Mouse (Mus musculus): ENCODE measurements at regions not wholly inside any gene's neighbourhood (a gene's known extent, or its start where the extent isn't known, plus 50 kb on each side); places are given as distances from the start of the nearest gene placed in this dataset.

GRCm38 (mm10) chr9:24833766-24834165 is 59.7 kb upstream of the Tbx20 start:
- Histone ChIP-seq H3K27me3 (0 out of 2 replicates have a peak, but pooled peaks cover 5% of the 10 kb centered on the region), H3K4me2 (no peak overlapping the region), H3K4me1 (no peaks in the 10 kb centered on the region), H3K27ac (no peak overlapping the region), H3K9ac (no peak overlapping the region), H3K36me3 (no peaks in the 10 kb centered on the region), H3K4me3 (no peak overlapping the region), H3K9me3 (no peaks in the 10 kb centered on the region)
- ATAC-seq (ENCODE audit: insufficient number of reproducible peaks, insufficient read depth, low FRiP score, low TSS enrichment, low read depth): no peak
- 45% methylated on average over 7 of the region's 7 CpGs for WGBS

- 79% methylated on average over 7 of the region's 7 CpGs for WGBS
- Histone ChIP-seq H3K4me2 (no peak overlapping the region), H3K27me3 (no peaks in the 10 kb centered on the region), H3K9ac (no peak overlapping the region), H3K27ac (no peak overlapping the region), H3K4me1 (no peaks in the 10 kb centered on the region), H3K4me3 (no peak overlapping the region), H3K9me3 (no peaks in the 10 kb centered on the region), H3K36me3 (no peaks in the 10 kb centered on the region)
- no peak for ATAC-seq (ENCODE audit: insufficient number of reproducible peaks, insufficient read depth, low FRiP score, low TSS enrichment, low read depth)
Observed at GRCm38 (mm10) chr9:24848210-24848609, 74.1 kb upstream of the Tbx20 start.

- Histone ChIP-seq H3K4me3 (no peak overlapping the region), H3K4me1 (no peaks in the 10 kb centered on the region), H3K4me2 (no peak overlapping the region), H3K9me3 (no peaks in the 10 kb centered on the region), H3K27ac (no peak overlapping the region), H3K9ac (no peak overlapping the region), H3K36me3 (no peaks in the 10 kb centered on the region), H3K27me3 (no peaks in the 10 kb centered on the region)
- WGBS: 76% methylated on average over 2 of the region's 2 CpGs
- no peak for ATAC-seq (ENCODE audit: insufficient number of reproducible peaks, insufficient read depth, low FRiP score, low TSS enrichment, low read depth)
Observed at GRCm38 (mm10) chr9:24859459-24859858, 85.4 kb upstream of the Tbx20 start.

GRCm38 (mm10) chr9:24866390-24867173 is 92.5 kb upstream of the Tbx20 start:
- 49% methylated on average over 4 of the region's 4 CpGs for WGBS
- no peak overlapping the region for H3K4me2 ChIP-seq
- no peak overlapping the region for H3K4me3 ChIP-seq
- H3K9me3 ChIP-seq: no peaks in the 10 kb centered on the region
- H3K27me3 ChIP-seq: no peaks in the 10 kb centered on the region
- H3K4me1 ChIP-seq: no peaks in the 10 kb centered on the region
- no peaks in the 10 kb centered on the region for H3K36me3 ChIP-seq
- ATAC-seq (ENCODE audit: insufficient number of reproducible peaks, insufficient read depth, low FRiP score, low TSS enrichment, low read depth): no peak
- no peak overlapping the region for H3K27ac ChIP-seq
- no peak overlapping the region for H3K9ac ChIP-seq

GRCm38 (mm10) chr9:24868746-24869145 is 94.6 kb upstream of the Tbx20 start:
- Histone ChIP-seq H3K4me1 (no peaks in the 10 kb centered on the region), H3K4me3 (no peak overlapping the region), H3K4me2 (no peak overlapping the region), H3K9me3 (no peaks in the 10 kb centered on the region), H3K36me3 (no peaks in the 10 kb centered on the region), H3K27ac (no peak overlapping the region), H3K9ac (no peak overlapping the region), H3K27me3 (no peaks in the 10 kb centered on the region)
- no peak for ATAC-seq (ENCODE audit: insufficient number of reproducible peaks, insufficient read depth, low FRiP score, low TSS enrichment, low read depth)
- WGBS: 91% methylated on average over 1 of the region's 1 CpGs

- no peak overlapping the region for H3K4me2 ChIP-seq
- H3K36me3 ChIP-seq: no peaks in the 10 kb centered on the region
- ATAC-seq (ENCODE audit: insufficient number of reproducible peaks, insufficient read depth, low FRiP score, low TSS enrichment, low read depth): no peak
- 75% methylated on average over 13 of the region's 13 CpGs for WGBS
- H3K27ac ChIP-seq: no peak overlapping the region
- no peak overlapping the region for H3K9ac ChIP-seq
- no peaks in the 10 kb centered on the region for H3K4me1 ChIP-seq
- H3K9me3 ChIP-seq: no peaks in the 10 kb centered on the region
- H3K27me3 ChIP-seq: no peaks in the 10 kb centered on the region; the same call in 1 of the 2 replicates
- H3K4me3 ChIP-seq: no peak overlapping the region
Observed at GRCm38 (mm10) chr9:24874434-24875143, 100.5 kb upstream of the Tbx20 start.

- Histone ChIP-seq H3K4me1 (peaks cover under 1% of the 10 kb centered on the region; the same call in 1 of the 2 replicates), H3K4me3 (no peak overlapping the region), H3K9ac (no peak overlapping the region), H3K36me3 (no peaks in the 10 kb centered on the region), H3K4me2 (no peak overlapping the region), H3K9me3 (no peaks in the 10 kb centered on the region), H3K27me3 (no peaks in the 10 kb centered on the region; the same call in 1 of the 2 replicates), H3K27ac (no peak overlapping the region)
- WGBS: 24% methylated on average over 8 of the region's 8 CpGs
- no peak for ATAC-seq (ENCODE audit: insufficient number of reproducible peaks, insufficient read depth, low FRiP score, low TSS enrichment, low read depth)
Observed at GRCm38 (mm10) chr9:24878384-24879174, 104.5 kb upstream of the Tbx20 start.

- ATAC-seq (ENCODE audit: insufficient number of reproducible peaks, insufficient read depth, low FRiP score, low TSS enrichment, low read depth): no peak
- no peak overlapping the region for H3K4me2 ChIP-seq
- H3K27me3 ChIP-seq: no peaks in the 10 kb centered on the region; the same call in 1 of the 2 replicates
- H3K36me3 ChIP-seq: no peaks in the 10 kb centered on the region
- no peaks in the 10 kb centered on the region for H3K9me3 ChIP-seq
- peaks cover 5% of the 10 kb centered on the region for H3K4me1 ChIP-seq
- H3K9ac ChIP-seq: no peak overlapping the region
- WGBS: 59% methylated on average over 1 of the region's 1 CpGs
- H3K27ac ChIP-seq: no peak overlapping the region
- no peak overlapping the region for H3K4me3 ChIP-seq
Observed at GRCm38 (mm10) chr9:24879662-24880061, 105.6 kb upstream of the Tbx20 start.

GRCm38 (mm10) chr9:24884011-24884410 is 109.9 kb upstream of the Tbx20 start:
- whole genome bisulfite sequencing: 31% methylated on average over 3 of the region's 3 CpGs

GRCm38 (mm10) chr9:24888282-24888681 is 114.2 kb upstream of the Tbx20 start:
- WGBS: 88% methylated on average over 9 of the region's 9 CpGs
- peaks cover 5% of the 10 kb centered on the region for H3K4me1 ChIP-seq
- no peaks in the 10 kb centered on the region for H3K36me3 ChIP-seq
- H3K4me2 ChIP-seq: no peak overlapping the region
- no peak overlapping the region for H3K4me3 ChIP-seq
- no peak overlapping the region for H3K27ac ChIP-seq
- no peak overlapping the region for H3K9ac ChIP-seq
- no peaks in the 10 kb centered on the region for H3K27me3 ChIP-seq
- no peaks in the 10 kb centered on the region for H3K9me3 ChIP-seq
- no peak for ATAC-seq (ENCODE audit: insufficient number of reproducible peaks, insufficient read depth, low FRiP score, low TSS enrichment, low read depth)

More at GRCm38 (mm10) chr9:24884011-24884410, 109.9 kb upstream of the Tbx20 start:
- Histone ChIP-seq H3K4me1 (peaks cover 5% of the 10 kb centered on the region), H3K4me2 (no peak overlapping the region), H3K27ac (no peak overlapping the region), H3K4me3 (no peak overlapping the region), H3K27me3 (no peaks in the 10 kb centered on the region), H3K9ac (no peak overlapping the region), H3K36me3 (no peaks in the 10 kb centered on the region), H3K9me3 (no peaks in the 10 kb centered on the region)
- ATAC-seq (ENCODE audit: insufficient number of reproducible peaks, insufficient read depth, low FRiP score, low TSS enrichment, low read depth): no peak

GRCm38 (mm10) chr9:24896498-24897261 is 122.6 kb upstream of the Tbx20 start:
- H3K9me3 ChIP-seq: no peaks in the 10 kb centered on the region
- H3K9ac ChIP-seq: no peak overlapping the region
- H3K36me3 ChIP-seq: no peaks in the 10 kb centered on the region
- no peak overlapping the region for H3K4me3 ChIP-seq
- no peak overlapping the region for H3K4me2 ChIP-seq
- H3K27ac ChIP-seq: no peak overlapping the region
- H3K4me1 ChIP-seq: no peaks in the 10 kb centered on the region
- no peaks in the 10 kb centered on the region for H3K27me3 ChIP-seq
- whole genome bisulfite sequencing: 80% methylated on average over 13 of the region's 13 CpGs
- no peak for ATAC-seq (ENCODE audit: insufficient number of reproducible peaks, insufficient read depth, low FRiP score, low TSS enrichment, low read depth)

Measured in embryonic facial prominence, embryonic 13.5 days (tissue).